Mouse (Mus musculus) gastrocnemius, adult 8-10 months (tissue): ENCODE data around the gene Adgrg5. TPM values are rescaled to one million over a fixed set of nuclear protein-coding genes. Genes with fewer than 3 reads are reported as not detected.

ENCODE experiments used
- DNase-seq, 2 experiments: peaks; one replicate each; pipeline ENCODE4 v3.0.0; 2022; ENCODE audit warnings: low spot score in 2 of 2
- total RNA-seq, 4 experiments: library from RNA; stranded (reverse); gene quantifications; 2 replicates each; pipeline ENCODE4 v1.2.4; 2022

The Adgrg5 gene
- total RNA-seq = under 1 TPM in 1 of 4 experiments, not detected in 3; 0.09 TPM

DNA sequence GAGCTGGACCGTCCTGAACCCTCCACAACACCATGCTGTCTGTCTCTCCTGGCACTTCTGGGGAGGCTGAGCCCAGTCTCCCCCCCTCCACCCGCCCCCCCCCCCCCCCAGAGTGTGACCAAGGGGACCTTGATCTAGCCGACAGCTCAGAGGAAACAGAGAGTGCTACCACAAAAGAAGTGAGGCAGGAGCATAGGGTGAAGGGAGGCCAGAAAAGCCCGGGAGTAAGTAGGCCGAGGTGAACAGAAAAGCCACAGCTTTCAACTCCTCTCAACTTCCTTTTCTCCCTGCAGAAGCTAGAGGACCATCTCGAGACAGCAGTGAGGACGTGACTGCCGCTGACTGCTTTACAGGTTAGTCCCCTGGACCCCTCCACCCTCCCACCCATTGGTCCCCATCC, at the start of gene Adgrg5:
Adgrg5 (plus strand) TSS at position 290 of the 400 bp plus-strand sequence.
- no peak for DNase-seq

DNA sequence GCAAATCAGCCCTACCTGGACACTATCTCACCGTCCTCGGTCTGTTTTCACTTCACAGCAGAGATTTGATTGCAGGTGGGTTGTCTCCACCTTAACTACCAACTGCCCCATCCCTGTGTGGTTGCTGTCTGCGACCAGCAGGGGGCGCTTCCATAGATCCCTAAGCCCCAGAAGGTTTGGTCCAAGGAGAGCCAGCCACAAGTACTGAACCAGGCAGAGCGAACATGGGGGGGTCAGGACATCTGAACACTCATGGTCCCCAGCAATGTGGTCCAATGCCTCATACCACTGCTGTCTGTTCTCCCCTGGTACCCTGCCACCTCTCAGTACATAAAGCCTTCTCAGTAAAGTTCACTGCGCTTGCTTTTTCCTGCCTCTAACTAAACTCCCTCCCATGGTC, 49.1 kb upstream of the Adgrg5 start:
- peak; percentile 42 to 51 for DNase-seq

DNA sequence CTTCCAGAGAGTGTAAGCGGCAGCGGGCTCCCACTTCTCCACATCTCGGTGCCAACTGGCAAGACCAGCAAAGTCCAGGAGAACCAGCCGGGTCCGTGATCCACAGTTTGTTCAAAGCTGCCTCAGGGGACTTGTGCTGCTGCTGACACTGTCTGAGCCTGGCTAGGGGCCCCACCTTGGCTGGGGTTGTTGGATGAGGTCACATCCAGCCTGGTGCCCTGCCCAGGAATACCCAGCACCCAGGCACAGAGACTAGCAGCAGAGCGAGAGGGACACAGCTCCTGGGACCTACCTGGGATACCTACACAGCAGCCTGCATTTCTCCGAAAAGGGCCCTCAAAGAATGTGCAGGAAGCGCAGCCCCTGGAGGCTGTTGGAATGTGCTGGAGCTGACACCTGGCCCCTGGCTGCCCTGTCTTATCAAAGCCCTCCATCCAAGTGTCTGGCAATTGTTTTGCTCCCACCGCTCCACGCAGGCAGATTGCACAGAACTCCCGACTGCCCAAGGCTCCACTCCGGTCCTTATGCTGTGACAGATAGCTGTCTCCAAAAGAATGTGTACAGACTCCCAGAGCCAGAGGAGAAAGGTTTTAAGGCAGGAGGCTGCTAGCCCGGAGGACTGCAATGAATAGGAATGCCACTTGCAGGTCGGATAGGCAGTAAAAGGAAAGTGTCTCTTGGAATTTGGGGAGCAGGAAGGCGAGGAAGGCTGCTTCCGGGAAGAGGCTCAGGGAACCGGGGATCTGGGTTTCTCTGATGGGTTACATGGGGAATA, 48.2 kb upstream of the Adgrg5 start:
- DNase-seq = no peak

DNA sequence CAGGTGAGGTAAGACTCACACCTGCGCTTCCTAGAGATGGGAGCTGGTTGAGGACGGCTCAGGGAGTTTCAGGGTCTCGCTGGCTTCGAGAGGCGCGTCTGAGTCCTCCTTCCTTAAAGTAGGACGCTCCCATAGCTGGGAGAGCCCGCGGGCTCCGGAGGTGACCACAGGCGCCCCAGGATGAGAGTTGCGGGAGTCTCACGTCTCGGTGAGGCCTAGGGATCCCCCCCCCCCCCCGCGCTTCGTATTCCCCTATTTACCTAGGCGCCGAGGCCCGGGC, 47.7 kb upstream of the Adgrg5 start:
- no peak for DNase-seq

DNA sequence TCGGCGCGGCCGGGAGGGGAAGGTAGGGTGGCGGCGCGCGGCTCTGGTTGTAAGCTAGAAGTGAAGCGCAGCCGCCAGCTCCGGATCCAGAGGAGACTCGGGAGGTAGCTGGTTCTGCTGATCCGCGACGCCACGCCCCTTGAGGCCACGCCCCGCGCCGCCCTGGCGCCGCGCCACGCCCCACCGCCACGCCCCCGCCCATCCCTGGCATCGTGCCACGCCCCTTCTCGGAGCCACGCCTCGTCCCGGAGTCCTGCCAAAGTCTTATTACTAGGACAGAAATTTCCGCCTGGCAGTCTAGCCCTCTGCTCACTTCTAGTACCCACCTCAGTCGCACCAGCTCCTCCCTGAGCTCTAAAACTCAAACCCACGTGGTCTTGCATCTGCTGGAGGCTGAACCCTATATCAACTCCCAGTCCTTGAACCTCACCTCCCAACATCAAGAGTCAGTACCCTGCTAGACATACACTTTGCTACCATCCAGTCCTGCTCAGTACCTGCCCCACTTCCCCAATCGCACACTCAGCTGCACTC, 47.2 kb upstream of the Adgrg5 start, which contains the start of gene Dok4:
Dok4 (minus strand) TSS at position 134 of the 534 bp plus-strand sequence.
- DNase-seq = peak; percentile 64 to 73

DNA sequence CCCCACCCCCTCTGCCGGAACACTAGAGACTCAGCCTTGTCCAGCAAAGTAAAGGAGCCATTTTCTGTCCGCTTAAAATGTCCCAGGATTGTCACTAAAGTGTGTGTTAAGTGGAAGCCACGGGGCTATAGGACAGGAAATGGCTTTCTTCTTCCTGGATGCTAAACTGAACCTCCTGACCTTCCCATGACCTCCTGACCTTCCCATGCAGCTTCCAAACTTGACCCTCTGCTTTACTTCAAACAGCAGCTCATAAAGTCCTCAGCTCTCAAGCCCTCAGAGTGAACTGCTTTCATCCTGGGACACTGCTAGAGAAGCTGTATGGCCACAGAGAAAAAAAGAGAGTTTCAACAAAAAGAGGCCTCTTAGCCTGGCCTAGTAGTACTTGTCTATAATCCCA, 46.7 kb upstream of the Adgrg5 start:
- no peak for DNase-seq

DNA sequence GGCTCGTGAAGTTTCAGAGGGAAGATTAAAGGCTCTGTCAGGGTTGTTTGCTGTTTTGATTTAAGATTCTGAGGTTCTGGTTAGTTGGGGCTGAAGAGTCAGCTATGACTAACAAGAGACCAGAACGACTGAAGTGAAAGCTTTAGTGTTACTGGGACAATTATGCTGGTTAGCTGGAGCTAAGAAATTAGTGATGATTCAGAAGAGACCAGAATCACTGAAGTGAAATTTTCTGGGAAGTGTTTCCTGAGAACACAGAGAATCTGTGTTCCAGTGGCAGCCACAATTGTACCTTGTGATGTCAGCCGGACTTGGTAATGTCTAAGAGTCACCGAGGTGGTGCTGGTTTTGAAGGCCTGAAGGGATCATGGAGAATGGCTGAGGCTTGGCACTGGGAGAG, 42.8 kb upstream of the Adgrg5 start:
- DNase-seq = no peak

DNA sequence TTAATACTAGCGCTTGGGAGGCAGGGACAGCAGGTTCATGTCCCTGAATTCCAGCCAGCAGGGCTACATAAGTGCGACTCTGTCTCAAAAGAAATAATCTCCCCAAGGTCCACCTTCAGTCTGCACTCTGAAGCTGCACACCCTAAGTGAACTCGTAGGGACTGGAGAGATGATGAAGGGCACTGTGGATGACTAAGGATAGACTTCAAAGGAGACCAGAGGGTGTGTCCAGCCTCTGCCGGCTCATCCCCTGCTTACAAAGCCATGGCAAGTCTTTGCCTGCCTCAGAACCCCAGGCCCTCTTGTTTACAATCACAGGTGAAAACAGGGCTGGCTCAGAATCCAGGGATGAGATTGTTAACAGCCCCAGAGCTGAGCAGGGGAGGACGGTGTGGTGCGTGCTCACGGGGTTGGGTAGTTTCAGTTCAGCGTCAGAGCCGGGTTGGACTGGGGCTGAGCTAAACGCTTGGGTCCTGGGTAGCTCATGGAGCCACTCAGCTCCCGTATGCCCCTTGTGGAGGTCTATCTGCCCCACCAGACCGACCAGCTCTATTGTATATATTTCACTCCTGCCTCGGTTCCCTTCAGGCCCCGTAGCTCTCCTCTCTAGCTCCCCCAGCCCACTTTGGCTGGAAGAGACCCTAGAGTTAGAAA, 35.0 kb upstream of the Adgrg5 start:
- DNase-seq = no peak

DNA sequence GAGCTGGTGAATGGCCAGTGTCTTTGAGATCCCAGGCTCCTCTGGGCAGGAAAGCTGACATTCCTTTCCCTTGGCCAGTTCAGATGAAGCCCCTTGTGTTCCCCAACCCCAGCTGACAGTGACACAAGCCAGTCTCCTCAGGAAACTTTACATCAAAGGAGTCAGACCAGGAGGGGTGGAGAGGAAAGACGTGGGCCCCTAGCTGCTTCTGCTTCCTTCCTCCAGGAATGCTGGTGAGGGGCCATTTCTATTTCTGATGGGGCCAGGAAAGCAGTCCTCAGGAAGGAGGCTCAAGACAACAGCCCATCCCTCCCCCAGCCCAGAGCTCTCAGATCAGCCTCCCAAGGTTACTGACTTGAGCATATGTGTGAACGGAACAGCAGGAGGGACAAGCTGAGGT, 30.6 kb upstream of the Adgrg5 start:
- DNase-seq = no peak

DNA sequence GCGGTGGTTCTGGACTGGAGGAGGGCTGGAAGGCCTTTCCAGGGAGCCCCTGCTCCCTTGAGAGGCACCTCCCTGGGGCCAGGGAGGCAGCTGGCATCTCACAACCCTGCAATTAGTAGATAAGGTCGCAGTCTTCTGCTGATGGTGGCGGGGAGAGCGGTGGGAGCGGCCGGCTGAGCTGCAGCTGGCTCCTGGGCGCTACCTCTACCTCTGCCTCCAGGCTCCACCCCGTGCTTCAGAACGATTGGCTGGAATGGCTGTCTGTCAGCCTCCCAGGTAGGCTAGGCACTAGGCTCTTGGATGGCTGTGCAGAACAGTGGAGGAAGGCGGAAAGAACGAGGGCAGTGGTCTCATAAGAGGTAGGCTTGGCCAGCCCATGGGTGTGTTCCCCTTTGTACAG, 24.2 kb upstream of the Adgrg5 start:
- DNase-seq = no peak

DNA sequence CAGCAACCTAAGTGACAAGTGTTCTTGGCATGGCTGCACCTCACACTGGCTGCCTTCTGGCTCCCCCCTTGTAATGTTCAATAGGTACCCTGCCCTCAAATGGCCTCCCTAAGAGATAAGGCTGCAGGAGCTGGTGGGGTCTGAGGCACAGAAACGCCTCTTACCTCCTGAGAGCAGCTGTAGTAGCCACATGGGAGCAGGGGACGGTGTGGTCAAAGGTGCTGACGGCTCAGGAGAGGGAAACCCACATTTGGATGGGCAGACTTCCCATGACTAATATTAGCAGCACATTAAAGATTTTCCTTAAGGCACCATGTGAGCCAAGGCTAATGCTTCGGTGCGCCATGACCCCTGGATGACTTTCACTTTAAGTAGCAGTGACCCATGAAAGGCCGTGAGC, 22.9 kb upstream of the Adgrg5 start:
- no peak for DNase-seq

DNA sequence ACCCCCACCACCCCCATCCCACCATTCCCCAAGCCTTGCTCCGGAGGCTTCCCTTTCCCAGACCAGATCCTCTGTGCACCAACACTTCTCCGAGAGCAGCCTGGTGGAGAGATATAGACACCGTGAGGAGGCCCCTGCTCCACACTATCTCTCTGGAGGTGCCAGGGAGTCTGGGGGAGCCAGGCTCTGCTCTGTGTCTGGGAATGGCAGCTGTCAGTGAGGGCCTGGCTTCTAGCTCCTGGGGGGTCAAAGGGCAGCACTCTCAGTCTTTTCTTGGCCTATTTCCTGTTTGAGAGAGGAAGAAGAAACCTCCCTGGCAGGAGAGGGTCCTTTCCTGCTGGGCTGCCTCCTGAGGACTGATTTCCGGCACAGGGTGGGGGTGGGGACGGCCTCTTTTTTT, 22.5 kb upstream of the Adgrg5 start:
- no peak for DNase-seq

DNA sequence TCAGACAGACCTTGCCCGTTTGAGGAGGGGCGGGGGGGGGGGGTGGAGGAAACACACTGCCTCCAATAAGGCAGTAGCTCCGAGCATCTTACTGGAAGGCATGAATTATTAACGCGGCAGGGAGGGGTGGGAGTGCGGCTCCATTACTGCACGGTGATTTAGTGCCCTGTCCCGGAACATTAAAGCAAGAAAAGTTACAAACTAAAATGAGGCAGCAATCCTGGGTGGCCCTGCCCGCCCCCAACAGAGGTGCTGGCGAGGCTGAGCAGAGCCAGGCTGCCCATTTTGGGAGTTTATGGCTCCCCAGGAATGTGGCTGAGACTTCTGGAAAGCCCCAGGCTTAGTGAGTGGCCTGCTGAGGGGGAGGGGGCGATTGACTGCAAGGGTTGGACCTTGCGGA, 19.8 kb upstream of the Adgrg5 start:
- DNase-seq = no peak

DNA sequence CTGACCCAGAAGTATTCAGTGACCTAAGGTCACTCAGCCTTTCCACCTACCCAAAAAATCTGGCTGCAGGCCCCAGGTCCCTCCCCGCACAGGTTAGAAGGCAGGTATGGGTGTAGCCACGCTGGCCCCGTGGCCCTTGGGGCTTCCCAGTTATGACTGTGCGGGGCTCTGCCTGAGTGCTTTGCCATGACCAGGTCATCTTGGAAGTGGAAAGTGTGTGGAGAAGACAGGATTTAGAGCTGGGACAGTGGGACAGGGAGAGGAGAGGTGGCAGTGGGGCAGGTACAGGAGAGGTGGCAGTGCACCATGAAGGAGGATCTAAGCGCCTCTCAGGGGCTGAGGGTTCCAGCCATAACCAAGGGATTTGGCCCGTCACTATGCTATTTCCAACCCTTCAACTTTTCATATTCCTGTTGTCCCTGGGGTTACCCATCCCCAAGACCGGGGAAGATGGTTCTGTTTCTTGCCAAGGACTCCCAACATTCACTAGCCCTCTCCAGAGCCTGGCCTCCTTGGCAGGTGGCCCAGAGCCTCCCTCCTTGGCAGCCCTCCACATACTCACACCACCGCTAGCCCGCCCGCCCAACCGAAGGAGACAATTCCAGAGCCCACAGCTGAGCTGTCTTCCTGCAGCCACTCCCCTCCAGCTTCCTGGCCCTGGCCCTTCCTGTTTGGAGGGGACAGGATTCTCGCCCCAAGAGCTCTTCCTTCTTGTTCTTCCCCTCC, 18.9 kb upstream of the Adgrg5 start:
- DNase-seq = peak; percentile 73 to 76

DNA sequence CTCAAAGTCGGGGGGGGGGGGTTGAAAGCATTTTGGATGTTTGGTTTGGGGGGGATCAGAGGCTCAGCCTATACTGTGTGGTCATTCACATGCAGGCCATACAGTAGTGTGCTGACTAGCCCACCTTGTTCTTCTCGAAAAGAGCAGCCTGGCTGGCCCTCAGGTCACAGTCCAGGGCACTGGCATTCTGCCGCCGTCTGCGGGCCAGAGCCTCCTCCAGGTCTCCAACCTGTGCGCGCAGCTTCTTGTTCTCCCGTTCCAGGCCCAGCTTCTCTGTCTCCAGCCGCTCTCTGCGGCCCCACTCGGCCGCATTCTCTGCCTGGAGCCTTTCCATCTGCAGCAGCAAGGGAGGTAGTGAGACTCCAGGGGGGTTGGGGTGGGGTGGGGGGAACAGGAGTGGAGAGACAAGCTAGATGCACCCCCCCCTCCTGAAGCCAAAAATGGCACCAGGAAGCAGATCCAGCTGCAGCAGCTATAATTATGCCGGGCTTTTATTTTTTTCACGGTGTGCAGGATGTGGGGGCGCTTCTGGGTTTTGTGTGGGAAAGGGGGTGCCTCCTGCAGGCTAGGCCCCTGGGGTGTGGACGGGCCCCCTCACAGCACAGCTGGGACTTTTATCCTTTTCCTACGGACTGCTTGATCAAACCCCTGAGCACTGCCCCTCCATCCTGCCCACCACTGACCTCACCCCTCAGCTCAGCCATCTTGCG, 15.7 kb upstream of the Adgrg5 start:
- no peak for DNase-seq

DNA sequence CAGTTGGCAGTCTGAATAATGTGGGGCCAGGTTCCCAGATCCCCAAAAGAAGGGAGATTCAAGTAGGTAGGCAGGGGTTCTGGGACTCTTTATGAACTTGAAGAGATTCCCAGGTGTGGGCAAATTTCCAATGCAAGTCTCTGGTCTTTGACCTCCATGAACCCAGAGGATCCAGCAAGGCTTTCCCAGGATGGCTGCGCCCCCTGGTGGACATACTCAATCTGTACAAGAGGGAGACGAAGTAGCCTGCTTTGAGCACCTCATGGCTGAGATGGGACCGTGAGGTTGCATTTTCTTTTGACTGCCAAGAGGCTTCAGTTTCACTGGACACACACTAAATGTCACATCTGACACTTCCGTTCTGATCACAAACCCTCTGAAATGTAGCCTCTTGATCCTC, 14.6 kb upstream of the Adgrg5 start:
- DNase-seq = peak; percentile 61 to 75

DNA sequence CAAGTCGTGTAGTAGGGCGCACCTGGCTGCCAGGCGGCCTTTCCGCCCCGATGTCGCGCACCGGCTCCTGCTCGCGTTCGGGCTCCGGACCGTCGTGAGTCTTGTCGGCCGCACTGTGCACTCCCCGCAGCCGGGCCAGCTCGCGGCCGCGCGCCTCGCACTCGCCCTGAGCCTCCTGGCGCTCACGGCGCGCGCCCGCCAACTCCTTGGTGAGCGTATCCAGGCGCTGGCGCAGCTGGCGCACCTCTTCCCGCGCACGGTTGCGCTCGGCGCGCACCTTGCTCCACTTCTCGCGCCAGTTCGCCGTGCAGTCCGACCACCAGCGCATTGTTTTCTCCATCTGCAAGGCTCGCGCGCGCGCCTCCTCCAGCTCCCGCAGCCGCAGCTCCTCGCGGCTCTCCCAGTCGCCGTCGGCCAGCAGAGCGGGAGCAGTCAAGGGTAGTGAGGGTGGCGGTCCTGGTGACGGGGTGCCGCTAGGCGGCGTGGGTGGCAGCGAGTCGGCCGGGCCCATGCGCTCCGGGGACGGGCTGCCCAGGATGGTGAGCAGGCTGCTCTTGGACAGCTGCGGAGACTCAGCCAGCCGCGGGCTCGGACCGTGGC, 10.3 kb upstream of the Adgrg5 start:
- DNase-seq = peak in 1 of 2 experiments; percentile 63

DNA sequence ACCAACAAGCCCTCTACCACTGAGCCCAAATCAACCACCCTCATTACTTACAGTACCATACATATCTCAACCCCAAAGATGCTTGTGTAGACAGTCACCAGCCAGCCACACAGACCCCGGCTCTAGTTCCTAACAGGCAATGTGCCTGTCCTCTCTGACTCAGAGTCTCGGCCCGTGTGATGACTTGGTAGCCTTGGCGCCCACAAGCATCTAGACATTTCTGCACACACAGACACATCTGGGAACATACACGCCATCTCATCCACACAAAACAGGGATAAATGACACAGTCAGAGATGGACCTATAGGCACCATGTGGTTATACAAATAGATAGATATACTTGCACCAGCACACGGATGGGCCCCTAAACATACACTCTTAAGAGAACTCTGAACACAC, 9.2 kb upstream of the Adgrg5 start:
- DNase-seq = no peak

DNA sequence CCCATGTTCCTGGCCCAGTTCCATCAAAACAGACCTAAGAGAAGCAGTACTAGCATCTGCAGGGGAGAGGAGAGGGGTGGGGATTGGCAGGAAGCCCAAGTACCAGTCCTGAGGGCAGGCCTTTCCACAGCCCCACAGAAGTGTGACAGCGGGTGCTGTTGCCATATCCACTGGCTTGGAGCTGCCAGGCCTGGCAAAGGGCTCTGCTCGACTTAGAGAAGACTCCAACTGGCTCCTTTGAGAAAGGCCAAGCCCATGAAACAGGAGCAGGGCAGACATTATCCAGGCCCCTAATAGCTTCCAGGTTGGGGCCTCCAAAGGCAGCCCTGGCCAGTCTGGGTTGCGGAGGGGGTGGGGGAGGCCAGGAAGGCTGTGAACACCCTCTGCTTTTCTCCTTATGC, 8.8 kb upstream of the Adgrg5 start:
- DNase-seq = peak; percentile 38 to 77

DNA sequence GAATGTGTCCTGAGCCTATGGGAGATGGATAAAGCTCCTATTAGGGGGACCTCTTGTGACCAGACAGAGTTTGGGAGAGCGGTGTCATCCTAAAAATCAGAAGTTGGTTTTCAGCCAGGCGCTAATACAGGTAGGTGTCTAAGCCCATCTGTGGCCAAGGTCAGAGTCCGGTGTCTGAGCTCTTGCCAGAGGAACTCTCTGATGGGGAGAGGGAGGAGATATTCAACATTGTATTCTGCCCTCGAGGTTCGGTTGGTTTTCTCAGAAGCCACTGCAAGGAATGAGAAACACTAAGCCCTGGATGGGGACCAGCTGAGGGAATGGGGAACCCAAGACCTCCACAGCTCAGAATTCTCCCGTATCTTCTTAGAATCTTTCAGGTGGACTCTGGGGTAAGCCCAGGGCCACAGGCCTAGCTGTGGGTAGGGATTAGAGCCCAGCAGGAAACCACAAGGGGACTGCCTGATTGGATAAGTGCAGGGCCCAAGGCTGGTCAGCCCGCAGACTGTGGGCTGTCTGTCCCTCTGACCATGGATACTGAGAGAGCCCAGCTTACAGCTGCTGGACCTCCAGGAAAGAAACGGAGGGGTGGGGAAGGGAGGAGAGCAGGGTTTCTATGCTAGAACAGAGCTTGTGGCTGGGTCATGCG, 7.1 kb upstream of the Adgrg5 start:
- no peak for DNase-seq

DNA sequence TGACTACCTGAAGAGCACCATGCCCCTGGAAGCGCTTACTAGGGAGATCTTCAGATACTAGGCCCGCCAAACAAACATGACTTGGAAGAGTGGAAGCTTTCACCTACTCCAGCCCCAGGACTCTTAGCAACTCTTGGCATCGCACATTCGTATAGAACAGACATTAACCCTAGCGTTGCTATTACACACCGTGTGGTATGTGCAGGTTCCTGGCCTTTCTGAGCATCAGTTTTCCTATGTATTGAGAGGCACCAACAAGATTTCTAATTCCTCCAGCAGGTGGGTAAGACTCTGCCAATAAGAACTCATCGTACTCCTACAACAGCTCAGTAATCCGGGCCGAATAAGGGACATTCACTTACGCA, 6.6 kb upstream of the Adgrg5 start:
- no peak for DNase-seq
